Mouse (Mus musculus) olfactory bulb, adult 2 months (tissue): ENCODE results near the gene Chat.

Experiments used
- CTCF ChIP-seq: fragments of 200-500 bp; IDR thresholded peaks from 2 replicates; pipeline ENCODE4 v1.5.1; 2012; ENCODE audit warnings: low read depth, mild to moderate bottlenecking, low read length, moderate library complexity; ENCODE audit not compliant: insufficient read depth
- POLR2A ChIP-seq: fragments of 200-500 bp; IDR thresholded peaks from 2 replicates; pipeline ENCODE4 v1.6.1; 2012; ENCODE audit warnings: mild to moderate bottlenecking, low read depth, low read length, moderate library complexity; ENCODE audit not compliant: insufficient read depth

GRCm38 (mm10) chr14:32369756-32370155 is 96.0 kb downstream of the Chat start:
- TF ChIP-seq CTCF (no peak), POLR2A (no peak)
